Mouse (Mus musculus): Measurements from ENCODE around the gene Cngb1.

DNA sequence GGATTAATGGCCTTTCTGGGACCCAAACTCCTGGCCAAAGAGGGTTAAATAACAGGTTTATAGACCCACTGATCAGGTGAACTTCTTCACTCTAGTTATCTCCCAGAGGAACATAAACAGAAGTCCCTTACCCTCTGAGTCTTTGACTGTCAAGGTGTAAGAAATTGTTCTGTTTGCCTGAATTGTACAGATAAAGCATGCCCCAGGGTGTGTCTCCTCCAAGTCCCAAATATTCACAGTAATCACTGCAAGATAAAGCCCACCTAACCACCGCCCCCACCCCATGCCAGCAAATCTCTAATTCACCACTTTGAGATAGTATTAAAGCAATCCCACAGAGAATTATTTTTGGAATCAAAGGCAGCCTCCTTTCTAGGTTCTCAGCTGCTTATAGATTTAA lies 24.0 kb upstream of the Cngb1 start:
- no peak for TF ChIP-seq CTCF (IDR thresholded peaks at IDR 0.05; ENCODE audit: low read depth)
- TF ChIP-seq EP300 (IDR thresholded peaks at IDR 0.05; ENCODE audit: low read depth), result no peak
